Mouse (Mus musculus): ENCODE measurements around the gene Map2k6. TPM values are rescaled to one million over a fixed set of nuclear protein-coding genes. Genes with fewer than 3 reads are reported as not detected.
A peak's percentile ranks its signal among the peaks of the same experiment; 100 is the strongest.
"Not testable (repeated sequence)": the region's sequence is repeated elsewhere in the genome, so short reads cannot be mapped to it uniquely, and the experiment has no call there.

Gene Map2k6
- 10 to 100 TPM; 28.0 to 37.1 (median 32.3) TPM for total RNA-seq (2022)

GRCm38 (mm10) chr11:110398553-110399239, at the start of gene Map2k6:
TSS of gene Map2k6 (plus strand) at chr11:110399122.
- DNase-seq (ENCODE audit: low spot score in 2 of 2): peak; percentile 86 to 88

GRCm38 (mm10) chr11:110354261-110354660, 44.7 kb upstream of the Map2k6 start:
- no peak for DNase-seq (ENCODE audit: low spot score in 2 of 2)

GRCm38 (mm10) chr11:110355131-110355530, 43.8 kb upstream of the Map2k6 start:
- DNase-seq (ENCODE audit: low spot score in 2 of 2): not testable (repeated sequence)

- DNase-seq (ENCODE audit: low spot score in 2 of 2): peak; percentile 29 to 61
Measured at GRCm38 (mm10) chr11:110357756-110358551, 41.0 kb upstream of the Map2k6 start.

GRCm38 (mm10) chr11:110365016-110365415, 33.9 kb upstream of the Map2k6 start:
- DNase-seq (ENCODE audit: low spot score in 2 of 2): peak in 1 of 2 experiments; percentile 28

- no peak for DNase-seq (ENCODE audit: low spot score in 2 of 2)
Measured at GRCm38 (mm10) chr11:110366902-110367301, 32.0 kb upstream of the Map2k6 start.

GRCm38 (mm10) chr11:110367638-110368037, 31.3 kb upstream of the Map2k6 start:
- DNase-seq (ENCODE audit: low spot score in 2 of 2): no peak

- DNase-seq (ENCODE audit: low spot score in 2 of 2): no peak
Measured at GRCm38 (mm10) chr11:110369312-110370019, 29.5 kb upstream of the Map2k6 start.

- DNase-seq (ENCODE audit: low spot score in 2 of 2): no peak
Measured at GRCm38 (mm10) chr11:110371827-110372226, 27.1 kb upstream of the Map2k6 start.

- DNase-seq (ENCODE audit: low spot score in 2 of 2): no peak
Measured at GRCm38 (mm10) chr11:110372266-110372954, 26.5 kb upstream of the Map2k6 start.

GRCm38 (mm10) chr11:110374036-110374435, 24.9 kb upstream of the Map2k6 start:
- peak; percentile 47 to 69 for DNase-seq (ENCODE audit: low spot score in 2 of 2)

GRCm38 (mm10) chr11:110379661-110380309, 19.1 kb upstream of the Map2k6 start:
- peak; percentile 42 to 47 for DNase-seq (ENCODE audit: low spot score in 2 of 2)

GRCm38 (mm10) chr11:110380310-110380668, 18.6 kb upstream of the Map2k6 start:
- DNase-seq (ENCODE audit: low spot score in 2 of 2): no peak

- no peak for DNase-seq (ENCODE audit: low spot score in 2 of 2)
Measured at GRCm38 (mm10) chr11:110385487-110385886, 13.4 kb upstream of the Map2k6 start.

GRCm38 (mm10) chr11:110392763-110393162, 6.2 kb upstream of the Map2k6 start:
- no peak for DNase-seq (ENCODE audit: low spot score in 2 of 2)

GRCm38 (mm10) chr11:110394788-110395452, 4.0 kb upstream of the Map2k6 start:
- no peak for DNase-seq (ENCODE audit: low spot score in 2 of 2)

GRCm38 (mm10) chr11:110396085-110396484, 2.8 kb upstream of the Map2k6 start:
- peak in 1 of 2 experiments; percentile 36 for DNase-seq (ENCODE audit: low spot score in 2 of 2)

GRCm38 (mm10) chr11:110399240-110400150, 573 bp downstream of the Map2k6 start:
- DNase-seq (ENCODE audit: low spot score in 2 of 2): no peak

GRCm38 (mm10) chr11:110400283-110400682, 1.4 kb downstream of the Map2k6 start:
- no peak for DNase-seq (ENCODE audit: low spot score in 2 of 2)
